Mouse (Mus musculus) kidney, postnatal 25 days (tissue): ENCODE measurements at regions not wholly inside any gene's neighbourhood (a gene's known extent, or its start where the extent isn't known, plus 50 kb on each side); places are given as distances from the start of the nearest gene placed in this dataset.

Source experiments
- DNase-seq, 2 experiments: peaks; one replicate each; pipeline ENCODE4 v3.0.0; 2021; ENCODE audit warnings: mixed read lengths in 2 of 2

- no peak for DNase-seq
Observed at GRCm38 (mm10) chr3:157699961-157700360, 133.3 kb downstream of the Ptger3 start.

- DNase-seq = no peak
Observed at GRCm38 (mm10) chr3:157698529-157698928, 131.8 kb downstream of the Ptger3 start.

GRCm38 (mm10) chr3:157695128-157696075 lies 128.7 kb downstream of the Ptger3 start:
- DNase-seq = peak; percentile 64 to 82
